Mouse (Mus musculus) thymus, adult 2 months (tissue): Measurements from ENCODE around the gene Calm1.

Source experiments
- CTCF ChIP-seq: fragments of 200-500 bp; IDR thresholded peaks from 2 replicates; pipeline ENCODE4 v1.5.1; 2012; ENCODE audit warnings: mild to moderate bottlenecking, control low read depth, low read length, moderate library complexity, borderline replicate concordance; ENCODE audit not compliant: control insufficient read depth, poor library complexity, insufficient read depth; ENCODE audit errors: extremely low read depth
- POLR2A ChIP-seq: fragments of 200-500 bp; IDR thresholded peaks from 2 replicates; pipeline ENCODE4 v1.6.1; 2012; ENCODE audit warnings: mild to moderate bottlenecking, low read length, control low read depth, moderate library complexity; ENCODE audit not compliant: control insufficient read depth, poor library complexity, insufficient read depth; ENCODE audit errors: extremely low read depth

DNA sequence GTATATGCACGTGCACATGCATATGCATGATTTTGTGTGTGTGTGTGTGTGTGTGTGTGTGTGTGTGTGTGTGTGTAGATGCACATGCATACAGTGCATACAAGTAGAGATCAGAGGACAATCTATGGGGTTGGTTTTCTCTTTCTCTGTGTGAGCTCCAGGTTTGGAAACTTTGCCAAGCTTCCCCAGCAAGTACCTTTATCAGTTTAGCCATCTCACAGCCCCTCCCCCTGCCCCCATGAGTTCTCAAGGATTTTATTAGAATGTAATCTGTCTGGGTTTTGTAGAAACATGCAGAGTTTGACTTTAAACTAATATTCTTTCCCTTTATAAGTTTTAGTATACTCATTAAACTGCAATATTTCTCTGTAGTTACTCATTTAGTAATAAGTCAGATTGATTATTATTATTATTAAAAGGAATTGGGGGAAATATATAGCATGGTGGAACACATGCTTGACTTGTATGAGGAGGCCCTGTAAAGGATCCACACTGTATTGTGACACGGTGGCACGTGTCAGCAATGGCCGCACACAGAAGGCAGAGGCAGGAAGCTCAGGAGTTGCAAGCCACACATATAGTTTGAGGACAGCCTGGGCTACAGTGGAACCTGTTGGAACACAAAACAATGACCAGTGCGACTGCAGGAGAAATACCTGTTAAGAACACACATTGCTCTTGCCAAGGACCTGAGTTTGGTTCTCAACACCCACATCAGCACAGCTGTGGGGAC is 12.4 kb downstream of the Calm1 start:
- no peak for TF ChIP-seq CTCF
- TF ChIP-seq POLR2A: no peak
